Mouse (Mus musculus): Measurements from ENCODE around the gene Kcnn3.

GRCm38 (mm10) chr3:89519894-89520293 is at the start of gene Kcnn3:
- TF ChIP-seq GATA1 (IDR thresholded peaks at IDR 0.05; ENCODE audit: low read length) (no peak), TAL1 (IDR thresholded peaks at IDR 0.05; ENCODE audit: low read length) (no peak)

Measured in erythroblast, embryonic 14.5 days (primary cell).